Mouse (Mus musculus): ENCODE measurements around the gene Tmem258. TPM values are rescaled to one million over a fixed set of nuclear protein-coding genes. Genes with fewer than 3 reads are reported as not detected.

The Tmem258 gene
- total and polyA plus RNA-seq, 3 experiments, result 337 to 354 TPM; not detected in 1

DNA sequence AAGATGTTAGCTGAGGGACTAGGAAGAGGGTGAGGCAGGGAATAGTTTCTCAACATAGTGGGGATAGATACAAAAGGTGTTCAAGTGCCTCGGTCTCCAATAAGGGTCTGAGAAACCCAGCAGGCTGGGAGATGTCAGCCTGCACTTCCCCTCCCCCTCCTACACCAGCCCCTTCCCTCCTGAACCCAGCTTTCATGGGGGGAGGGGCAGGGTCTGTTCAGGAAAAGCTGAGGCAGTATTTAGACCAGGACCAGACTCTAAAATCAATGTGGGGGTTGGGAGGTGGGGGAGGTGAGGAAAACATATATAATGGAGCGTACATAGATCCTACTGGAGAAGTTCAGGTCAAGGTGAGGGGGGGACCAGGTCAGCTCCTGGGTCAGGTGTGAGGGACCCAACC lies 35.6 kb downstream of the Tmem258 start:
- Histone ChIP-seq H3K4me3 (ENCODE audit: control insufficient read depth in 1 of 2, insufficient read depth in 1 of 2, low read depth in 2 of 2, low read length in 2 of 2) (no peak overlapping the region), H3K27ac (ENCODE audit: control insufficient read depth, low read depth, low read length) (no peak overlapping the region), H3K4me1 (ENCODE audit: control insufficient read depth in 1 of 2, insufficient read depth in 2 of 2, low read length in 2 of 2) (peaks cover 0 to 7% of the 10 kb centered on the region in 2 experiments; a peak in 1 of 4 replicates), H3K79me2 (ENCODE audit: control insufficient read depth, insufficient read depth, low read length, poor library complexity) (no peaks in the 10 kb centered on the region; the same call in 1 of the 2 replicates), H3K9me3 (replicated peaks; ENCODE audit: insufficient read depth, low read length) (no peaks in the 10 kb centered on the region), H3K27me3 (ENCODE audit: control insufficient read depth in 1 of 2, insufficient read depth in 2 of 2, low read length in 2 of 2) (no peaks in the 10 kb centered on the region), H3K9ac (ENCODE audit: control insufficient read depth, low read depth, low read length, poor library complexity, severe bottlenecking) (no peak overlapping the region), H3K36me3 (ENCODE audit: control insufficient read depth in 1 of 2, insufficient read depth in 2 of 2, low read length in 2 of 2) (no peaks in the 10 kb centered on the region)
- TF ChIP-seq MAZ (IDR thresholded peaks at IDR 0.05; ENCODE audit: low read depth, low read length) (no peak), KAT2A (conservative IDR thresholded peaks at IDR 0.05; ENCODE audit: low read depth, low read length) (no peak), MYB (IDR thresholded peaks at IDR 0.05; ENCODE audit: low read depth, low read length) (no peak), ELF1 (IDR thresholded peaks at IDR 0.05; ENCODE audit: low read depth, low read length) (no peak)
- no peak for DNase-seq (ENCODE audit: low read depth, low spot score)

DNA sequence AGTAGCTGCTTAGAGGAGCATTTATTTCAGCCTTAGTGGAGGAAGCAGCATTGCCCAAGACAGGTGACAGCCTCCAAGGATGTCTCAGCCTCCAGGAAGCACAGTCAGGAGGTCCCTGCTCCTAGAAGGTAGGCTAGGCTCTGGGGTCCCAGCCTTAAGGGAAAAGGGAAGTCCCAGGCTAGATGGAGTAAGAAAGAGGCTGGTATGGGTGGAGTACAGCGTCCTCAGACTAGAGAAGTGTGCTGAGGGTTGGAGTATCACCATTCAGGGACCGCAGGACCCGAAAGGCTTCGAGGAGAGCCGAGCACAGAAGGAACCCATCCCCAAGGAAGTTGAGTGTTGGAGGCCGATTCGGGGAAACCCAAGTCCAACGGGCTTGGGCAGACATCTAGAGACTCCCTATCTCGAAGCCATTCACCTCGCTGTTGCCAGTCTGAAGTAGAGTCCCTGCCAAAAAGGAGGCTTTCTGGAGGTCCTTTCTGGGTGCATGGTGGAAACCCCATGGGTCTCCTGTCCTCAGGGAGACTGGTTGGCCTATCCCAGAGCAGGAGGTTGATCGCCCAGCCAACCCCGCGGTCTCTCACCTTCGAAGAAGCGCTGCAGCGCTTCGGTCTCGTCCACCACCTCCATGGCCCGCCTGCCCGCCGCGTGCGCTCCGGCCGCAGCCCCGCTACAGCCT lies 36.3 kb downstream of the Tmem258 start:
- no peaks in the 10 kb centered on the region for H3K9me3 ChIP-seq (replicated peaks; ENCODE audit: insufficient read depth, low read length)
- DNase-seq (ENCODE audit: low read depth, low spot score), result peak; percentile 51

GRCm38 (mm10) chr19:10240654-10241305 lies 37.0 kb downstream of the Tmem258 start, which contains the start of gene Myrf:
Gene Myrf, minus strand, starts transcription at chr19:10240748.
- 0 out of 4 replicates have a peak, but pooled peaks cover 0 to 2% of the 10 kb centered on the region in 2 experiments for H3K27me3 ChIP-seq (ENCODE audit: control insufficient read depth in 1 of 2, insufficient read depth in 2 of 2, low read length in 2 of 2)
- no peaks in the 10 kb centered on the region for H3K9me3 ChIP-seq (replicated peaks; ENCODE audit: insufficient read depth, low read length)
- no peaks in the 10 kb centered on the region for H3K36me3 ChIP-seq (ENCODE audit: control insufficient read depth in 1 of 2, insufficient read depth in 2 of 2, low read length in 2 of 2)
- peaks cover 0 to 7% of the 10 kb centered on the region in 2 experiments; a peak in 1 of 4 replicates for H3K4me1 ChIP-seq (ENCODE audit: control insufficient read depth in 1 of 2, insufficient read depth in 2 of 2, low read length in 2 of 2)
- DNase-seq (ENCODE audit: low read depth, low spot score), result peak; percentile 71
- TF ChIP-seq CTCF (IDR thresholded peaks at IDR 0.05 in 2 of 3, conservative IDR thresholded peaks at IDR 0.05 in 1 of 3; ENCODE audit: control insufficient read depth in 1 of 3, insufficient read depth in 1 of 3, low read depth in 2 of 3, low read length in 3 of 3, poor library complexity in 1 of 3, severe bottlenecking in 1 of 3), result peak in 2 of 3 experiments; percentile 90 to 100; a peak in 5 of 6 replicates
- no peak for TF ChIP-seq ELF1 (IDR thresholded peaks at IDR 0.05; ENCODE audit: low read depth, low read length)
- no peak for TF ChIP-seq GABPA (IDR thresholded peaks at IDR 0.05; ENCODE audit: low read depth, low read length)
- peak; percentile 63 for TF ChIP-seq SMC3 (IDR thresholded peaks at IDR 0.05; ENCODE audit: low read depth, low read length)
- 0 out of 2 replicates have a peak, but pooled peaks have one; percentile 61 for TF ChIP-seq UBTF (IDR thresholded peaks at IDR 0.05; ENCODE audit: borderline replicate concordance, insufficient read depth, low read depth, low read length)
- TF ChIP-seq RAD21 (IDR thresholded peaks at IDR 0.05; ENCODE audit: low read depth, low read length), result peak; percentile 11
- no peak for TF ChIP-seq CHD1 (IDR thresholded peaks at IDR 0.05; ENCODE audit: low read depth, low read length)
- TF ChIP-seq MYB (IDR thresholded peaks at IDR 0.05; ENCODE audit: low read depth, low read length), result no peak
- TF ChIP-seq MAZ (IDR thresholded peaks at IDR 0.05; ENCODE audit: low read depth, low read length), result peak; percentile 93; the same call in 1 of the 2 replicates
- TF ChIP-seq TBP (IDR thresholded peaks at IDR 0.05; ENCODE audit: low read depth, low read length), result no peak
- 0 out of 2 replicates have a peak, but pooled peaks have one; percentile 30 for TF ChIP-seq HCFC1 (IDR thresholded peaks at IDR 0.05; ENCODE audit: low read depth, low read length)
- H3K27ac ChIP-seq (ENCODE audit: control insufficient read depth, low read depth, low read length), result no peak within 1 kb of the TSS
- peak within 1 kb of the TSS; percentile 37 to 52; a peak in 3 of 4 replicates for H3K4me3 ChIP-seq (ENCODE audit: control insufficient read depth in 1 of 2, insufficient read depth in 1 of 2, low read depth in 2 of 2, low read length in 2 of 2)
- peak within 1 kb of the TSS; percentile 57 for H3K9ac ChIP-seq (ENCODE audit: control insufficient read depth, low read depth, low read length, poor library complexity, severe bottlenecking)
- H3K79me2 ChIP-seq (ENCODE audit: control insufficient read depth, insufficient read depth, low read length, poor library complexity), result no peaks in the 10 kb centered on the region; the same call in 1 of the 2 replicates

More for the DNA sequence above, 36.3 kb downstream of the Tmem258 start:
- peak overlapping the region; percentile 37 to 52; a peak in 3 of 4 replicates for H3K4me3 ChIP-seq (ENCODE audit: control insufficient read depth in 1 of 2, insufficient read depth in 1 of 2, low read depth in 2 of 2, low read length in 2 of 2)
- H3K9ac ChIP-seq (ENCODE audit: control insufficient read depth, low read depth, low read length, poor library complexity, severe bottlenecking), result peak overlapping the region; percentile 57
- H3K27me3 ChIP-seq (ENCODE audit: control insufficient read depth in 1 of 2, insufficient read depth in 2 of 2, low read length in 2 of 2), result no peaks in the 10 kb centered on the region
- H3K27ac ChIP-seq (ENCODE audit: control insufficient read depth, low read depth, low read length), result no peak overlapping the region
- H3K79me2 ChIP-seq (ENCODE audit: control insufficient read depth, insufficient read depth, low read length, poor library complexity), result no peaks in the 10 kb centered on the region; the same call in 1 of the 2 replicates
- H3K36me3 ChIP-seq (ENCODE audit: control insufficient read depth in 1 of 2, insufficient read depth in 2 of 2, low read length in 2 of 2), result no peaks in the 10 kb centered on the region
- TF ChIP-seq SMC3 (IDR thresholded peaks at IDR 0.05; ENCODE audit: low read depth, low read length) (no peak), MAFK (IDR thresholded peaks at IDR 0.05; ENCODE audit: borderline replicate concordance, low read depth, low read length) (no peak), MYB (IDR thresholded peaks at IDR 0.05; ENCODE audit: low read depth, low read length) (no peak), KAT2A (conservative IDR thresholded peaks at IDR 0.05; ENCODE audit: low read depth, low read length) (no peak), MEF2A (IDR thresholded peaks at IDR 0.05; ENCODE audit: extremely low read depth, insufficient replicate concordance, low read depth, low read length, poor library complexity, severe bottlenecking) (no peak), MAZ (IDR thresholded peaks at IDR 0.05; ENCODE audit: low read depth, low read length) (no peak), CHD1 (IDR thresholded peaks at IDR 0.05; ENCODE audit: low read depth, low read length) (no peak), ELF1 (IDR thresholded peaks at IDR 0.05; ENCODE audit: low read depth, low read length) (no peak), HCFC1 (IDR thresholded peaks at IDR 0.05; ENCODE audit: low read depth, low read length) (no peak), RAD21 (IDR thresholded peaks at IDR 0.05; ENCODE audit: low read depth, low read length) (no peak), POLR2A (IDR thresholded peaks at IDR 0.05; ENCODE audit: control insufficient read depth in 1 of 2, insufficient read depth in 1 of 2, low read depth in 1 of 2, low read length in 2 of 2, poor library complexity in 1 of 2) (no peak), ETS1 (IDR thresholded peaks at IDR 0.05; ENCODE audit: low read depth, low read length) (no peak), USF1 (IDR thresholded peaks at IDR 0.05; ENCODE audit: low read depth, low read length) (no peak), POLR2AphosphoS5 (IDR thresholded peaks at IDR 0.05; ENCODE audit: borderline replicate concordance, low read depth, low read length) (no peak), BHLHE40 (IDR thresholded peaks at IDR 0.05; ENCODE audit: borderline replicate concordance, low read depth, low read length) (no peak), ZKSCAN1 (IDR thresholded peaks at IDR 0.05; ENCODE audit: low read depth, low read length) (no peak)
- H3K4me1 ChIP-seq (ENCODE audit: control insufficient read depth in 1 of 2, insufficient read depth in 2 of 2, low read length in 2 of 2), result peaks cover 0 to 7% of the 10 kb centered on the region in 2 experiments; a peak in 1 of 4 replicates
